Mouse (Mus musculus) heart, postnatal 0 days (tissue): ENCODE measurements around the gene Prm2. TPM values are rescaled to one million over a fixed set of nuclear protein-coding genes. Genes with fewer than 3 reads are reported as not detected.

Source experiments
- ATAC-seq: fragments of 200-750 bp; cut with Nextera tagmentation; 2 replicates; pipeline ENCODE4 v1.8.0; 2017; ENCODE audit warnings: low read depth, moderate number of reproducible peaks, moderate library complexity; ENCODE audit not compliant: insufficient read depth
- DNase-seq: peaks from one replicate; pipeline ENCODE4 v3.0.0-alpha.2; 2016; ENCODE audit warnings: low spot score
- H3K27ac ChIP-seq: fragments of 300-500 bp; sonication (generic); 2 replicates; pipeline ENCODE4 v1.5.1; 2014; ENCODE audit warnings: low read depth, mild to moderate bottlenecking
- H3K27me3 ChIP-seq: fragments of 300-500 bp; sonication (generic); 2 replicates; pipeline ENCODE4 v1.6.1; 2014; ENCODE audit warnings: low read length, mixed read lengths; ENCODE audit not compliant: control insufficient read depth, insufficient read depth
- H3K36me3 ChIP-seq: fragments of 300-500 bp; sonication (generic); replicated peaks from 2 replicates; pipeline ENCODE4 v1.6.1; 2014; ENCODE audit warnings: low read length, mixed read lengths; ENCODE audit not compliant: control insufficient read depth, insufficient read depth
- H3K4me1 ChIP-seq: fragments of 300-500 bp; sonication (generic); 2 replicates; pipeline ENCODE4 v1.6.1; 2014; ENCODE audit warnings: antibody characterized with exemption; ENCODE audit not compliant: control insufficient read depth, insufficient read depth
- H3K4me2 ChIP-seq: fragments of 300-500 bp; sonication (generic); 2 replicates; pipeline ENCODE4 v1.6.1; 2014; ENCODE audit warnings: low read depth, mild to moderate bottlenecking, low read length, moderate library complexity
- H3K4me3 ChIP-seq: fragments of 300-500 bp; sonication (generic); 2 replicates; pipeline ENCODE4 v1.5.1; 2014; ENCODE audit warnings: low read depth, low read length
- H3K9ac ChIP-seq: fragments of 300-500 bp; sonication (generic); replicated peaks from 2 replicates; pipeline ENCODE4 v1.6.1; 2014; ENCODE audit warnings: low read depth, low read length, mixed read lengths
- H3K9me3 ChIP-seq: fragments of 300-500 bp; sonication (generic); replicated peaks from 2 replicates; pipeline ENCODE4 v1.6.1; 2016; ENCODE audit warnings: low read length; ENCODE audit not compliant: control insufficient read depth
- CTCF ChIP-seq: IDR thresholded peaks from 2 replicates; pipeline ENCODE4 v1.5.1; 2016; ENCODE audit warnings: antibody characterized with exemption, control low read depth, low read depth
- EP300 ChIP-seq: IDR thresholded peaks from 2 replicates; pipeline ENCODE4 v1.6.1; 2016; ENCODE audit warnings: antibody characterized with exemption, low read depth
- WGBS: fragments of 180-500 bp; shearing (Covaris S2); extraction: QIAGEN DNeasy Blood & Tissue Kit; methylation state at CpG from one replicate; pipeline ENCODE4 v1.1.7; 2014; 5-methylcytosine and 5-hydroxymethylcytosine counted together
- polyA plus RNA-seq: library from polyadenylated mRNA; unstranded; fragments of >200 nt; fragmentation: Nextera tagmentation; extraction: Ambion mirVana; gene quantifications from 2 replicates; pipeline ENCODE4 v1.2.1, GENCODE M21; 2015
- total RNA-seq: library from RNA; depleted of rRNA; stranded (reverse); fragments of >200 nt; gene quantifications from 2 replicates; pipeline ENCODE4 v1.2.3, GENCODE M21; 2014; ENCODE audit warnings: low replicate concordance

Prm2 gene
- total and polyA plus RNA-seq, 2 experiments from 2014 or later: not detected

- DNase-seq: no peak
- no peak overlapping the region for H3K4me2 ChIP-seq
- TF ChIP-seq EP300 (no peak), CTCF (no peak)
- no peak for ATAC-seq
- no peaks in the 10 kb centered on the region for H3K36me3 ChIP-seq
- WGBS: 49% methylated on average over 2 of the region's 2 CpGs
- H3K4me1 ChIP-seq: peaks cover 7% of the 10 kb centered on the region
- no peaks in the 10 kb centered on the region for H3K9me3 ChIP-seq
- H3K27me3 ChIP-seq: 0 out of 2 replicates have a peak, but pooled peaks cover 4% of the 10 kb centered on the region
- no peak overlapping the region for H3K27ac ChIP-seq
- no peak overlapping the region for H3K9ac ChIP-seq
- H3K4me3 ChIP-seq: no peak overlapping the region
Measured at GRCm38 (mm10) chr16:10764323-10764722, 31.6 kb downstream of the Prm2 start.

GRCm38 (mm10) chr16:10763540-10764264, 32.2 kb downstream of the Prm2 start:
- Histone ChIP-seq H3K36me3 (no peaks in the 10 kb centered on the region), H3K4me2 (no peak overlapping the region), H3K27me3 (0 out of 2 replicates have a peak, but pooled peaks cover 4% of the 10 kb centered on the region), H3K9me3 (no peaks in the 10 kb centered on the region), H3K4me3 (no peak overlapping the region), H3K27ac (no peak overlapping the region), H3K4me1 (peaks cover 7% of the 10 kb centered on the region), H3K9ac (no peak overlapping the region)
- ATAC-seq: no peak
- no peak for DNase-seq
- WGBS: 51% methylated on average over 6 of the region's 6 CpGs
- TF ChIP-seq CTCF (no peak), EP300 (no peak)

GRCm38 (mm10) chr16:10762569-10763180, 33.3 kb downstream of the Prm2 start:
- Histone ChIP-seq H3K4me3 (no peak overlapping the region), H3K36me3 (no peaks in the 10 kb centered on the region), H3K9ac (no peak overlapping the region), H3K9me3 (no peaks in the 10 kb centered on the region), H3K27ac (no peak overlapping the region), H3K27me3 (no peaks in the 10 kb centered on the region; the same call in 1 of the 2 replicates), H3K4me1 (peaks cover 7% of the 10 kb centered on the region), H3K4me2 (no peak overlapping the region)
- WGBS: 72% methylated on average over 4 of the region's 5 CpGs
- TF ChIP-seq EP300 (no peak), CTCF (no peak)
- no peak for ATAC-seq
- no peak for DNase-seq

GRCm38 (mm10) chr16:10761182-10761581, 34.8 kb downstream of the Prm2 start:
- H3K27me3 ChIP-seq: no peaks in the 10 kb centered on the region; the same call in 1 of the 2 replicates
- ATAC-seq (no peak; the same call in 1 of the 2 replicates), DNase-seq (no peak)
- WGBS: 63% methylated on average over 8 of the region's 8 CpGs
- peaks cover 7% of the 10 kb centered on the region for H3K4me1 ChIP-seq
- TF ChIP-seq CTCF: no peak
- TF ChIP-seq EP300: no peak
- H3K9me3 ChIP-seq: no peaks in the 10 kb centered on the region
- H3K4me2 ChIP-seq: no peak overlapping the region
- no peak overlapping the region for H3K27ac ChIP-seq
- H3K4me3 ChIP-seq: no peak overlapping the region
- H3K36me3 ChIP-seq: no peaks in the 10 kb centered on the region
- H3K9ac ChIP-seq: no peak overlapping the region

- no peak for ATAC-seq
- H3K27ac ChIP-seq: no peak overlapping the region
- H3K4me3 ChIP-seq: no peak overlapping the region
Measured at GRCm38 (mm10) chr16:10756168-10756567, 39.8 kb downstream of the Prm2 start.

More at GRCm38 (mm10) chr16:10756168-10756567, 39.8 kb downstream of the Prm2 start:
- TF ChIP-seq CTCF: no peak
- TF ChIP-seq EP300: no peak
- no peak for DNase-seq
- peaks cover 4% of the 10 kb centered on the region for H3K4me1 ChIP-seq
- no peak overlapping the region for H3K9ac ChIP-seq
- H3K4me2 ChIP-seq: no peak overlapping the region
- no peaks in the 10 kb centered on the region for H3K36me3 ChIP-seq
- 78% methylated on average over 6 of the region's 6 CpGs for whole genome bisulfite sequencing
- H3K9me3 ChIP-seq: no peaks in the 10 kb centered on the region
- H3K27me3 ChIP-seq: no peaks in the 10 kb centered on the region; the same call in 1 of the 2 replicates
